Mouse (Mus musculus) layer of hippocampus, postnatal 25 days (tissue): ENCODE data around the gene Ap3b1. TPM values are rescaled to one million over a fixed set of nuclear protein-coding genes. Genes with fewer than 3 reads are reported as not detected.

Experiments used
- DNase-seq, 2 experiments: peaks; one replicate each; pipeline ENCODE4 v3.0.0; 2022; ENCODE audit warnings: mixed read lengths in 2 of 2, low spot score in 1 of 2; ENCODE audit errors: extremely low spot score in 1 of 2
- total RNA-seq, 2 experiments: library from RNA; stranded (reverse); gene quantifications; 2 replicates each; pipeline ENCODE4 v1.2.3; 2021

Gene Ap3b1
- total RNA-seq, 2 experiments from 2014 or later, result 51.4 to 57.4 TPM

DNA sequence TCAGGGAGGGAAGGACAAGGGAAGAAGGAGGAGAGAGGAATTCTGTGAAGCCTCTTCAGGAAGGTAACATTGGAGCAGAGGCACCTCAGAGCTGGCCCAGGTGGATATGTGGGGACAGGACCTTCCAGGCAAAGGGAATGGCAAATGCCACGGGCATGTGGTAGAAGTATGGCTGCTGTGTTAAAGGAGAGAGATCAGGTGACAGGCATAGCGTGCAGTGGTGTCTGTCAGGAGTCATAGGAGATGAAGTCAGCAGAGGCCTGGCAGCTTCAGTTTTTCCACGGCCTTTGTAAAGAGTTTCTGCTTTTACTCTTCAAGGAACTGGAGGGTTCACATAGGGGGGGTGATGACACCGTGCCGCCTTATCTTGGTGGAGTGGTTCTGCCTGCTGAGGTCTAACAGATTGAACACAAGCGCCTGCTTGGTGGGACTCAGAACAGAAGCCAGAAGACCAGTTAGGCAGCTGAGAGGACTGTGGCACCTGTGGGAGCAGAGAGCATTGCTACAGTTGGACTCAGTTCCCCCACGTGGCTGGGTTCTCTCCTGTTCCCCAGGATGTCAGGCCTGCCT is 166.0 kb downstream of the Ap3b1 start:
- no peak for DNase-seq

DNA sequence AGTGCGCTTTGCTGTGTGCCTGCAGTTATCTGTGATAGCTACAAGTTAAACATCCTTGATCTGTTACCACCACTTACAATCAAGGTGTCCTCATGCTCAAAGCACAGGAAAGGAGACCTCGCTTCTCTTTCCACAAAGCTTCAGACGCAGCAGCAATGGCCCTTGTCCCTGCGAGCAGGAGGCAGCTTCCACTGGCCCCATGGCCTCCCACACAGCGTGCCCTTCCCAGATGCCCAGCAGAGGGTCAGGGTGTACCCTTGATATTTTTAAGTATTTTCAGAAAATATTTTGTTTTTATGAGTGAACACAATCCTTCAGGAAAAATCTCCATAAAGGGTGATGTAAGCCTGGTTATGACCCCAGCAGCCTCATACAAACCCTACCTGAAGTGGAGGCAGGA is 170.4 kb downstream of the Ap3b1 start:
- DNase-seq, result no peak

GRCm38 (mm10) chr13:94533516-94533915 is 174.8 kb downstream of the Ap3b1 start:
- no peak for DNase-seq

- DNase-seq, result no peak
Measured at GRCm38 (mm10) chr13:94537336-94537735, 178.6 kb downstream of the Ap3b1 start.

- no peak for DNase-seq
Measured at GRCm38 (mm10) chr13:94539851-94540646, 181.3 kb downstream of the Ap3b1 start.

DNA sequence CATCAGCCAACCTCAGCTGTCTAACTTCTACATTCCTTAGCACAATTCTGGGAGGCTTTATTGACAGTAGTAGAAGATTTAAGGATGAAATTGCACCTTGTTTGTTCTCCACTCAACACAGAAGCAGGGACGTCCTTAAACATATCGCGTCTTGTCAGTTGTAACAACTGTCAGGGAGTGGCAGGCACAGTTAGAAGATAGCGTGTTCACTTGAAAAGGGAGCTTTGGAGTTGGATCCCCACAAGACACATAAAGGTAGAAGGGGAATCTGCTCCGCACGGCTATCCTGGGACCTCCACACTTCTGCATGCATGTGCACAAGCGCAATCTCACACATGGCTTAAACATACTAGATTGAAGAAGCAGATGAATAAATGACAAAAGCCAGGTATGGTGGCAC is 183.3 kb downstream of the Ap3b1 start:
- DNase-seq, result no peak

- DNase-seq, result no peak
Measured at GRCm38 (mm10) chr13:94544211-94544610, 185.5 kb downstream of the Ap3b1 start.

- DNase-seq, result no peak
Measured at GRCm38 (mm10) chr13:94545739-94546138, 187.0 kb downstream of the Ap3b1 start.

DNA sequence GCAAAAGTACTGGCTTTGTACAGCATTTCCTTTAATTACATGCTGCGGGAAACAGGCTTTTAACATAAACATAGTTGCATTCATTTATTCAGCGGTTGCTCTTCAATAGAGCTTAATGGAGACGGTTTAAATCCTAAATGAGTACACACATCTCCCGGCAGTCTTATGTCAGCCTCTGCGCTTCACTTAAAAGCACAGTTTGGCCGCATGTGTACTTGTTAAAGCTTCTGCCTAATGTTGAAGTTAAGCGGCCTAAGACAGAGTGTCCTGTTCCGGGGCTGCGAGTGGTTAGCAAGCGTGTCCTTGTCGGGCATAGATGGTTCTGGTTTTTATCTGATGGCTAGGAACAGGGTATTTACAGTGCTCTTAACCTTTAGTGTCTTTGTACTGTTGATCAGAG is 187.5 kb downstream of the Ap3b1 start:
- DNase-seq, result no peak

GRCm38 (mm10) chr13:94549580-94549979 is 190.8 kb downstream of the Ap3b1 start:
- no peak for DNase-seq

- DNase-seq, result no peak
Measured at GRCm38 (mm10) chr13:94550037-94550436, 191.3 kb downstream of the Ap3b1 start.

- peak; percentile 65 to 91 for DNase-seq
Measured at GRCm38 (mm10) chr13:94560011-94560410, 201.3 kb downstream of the Ap3b1 start.

DNA sequence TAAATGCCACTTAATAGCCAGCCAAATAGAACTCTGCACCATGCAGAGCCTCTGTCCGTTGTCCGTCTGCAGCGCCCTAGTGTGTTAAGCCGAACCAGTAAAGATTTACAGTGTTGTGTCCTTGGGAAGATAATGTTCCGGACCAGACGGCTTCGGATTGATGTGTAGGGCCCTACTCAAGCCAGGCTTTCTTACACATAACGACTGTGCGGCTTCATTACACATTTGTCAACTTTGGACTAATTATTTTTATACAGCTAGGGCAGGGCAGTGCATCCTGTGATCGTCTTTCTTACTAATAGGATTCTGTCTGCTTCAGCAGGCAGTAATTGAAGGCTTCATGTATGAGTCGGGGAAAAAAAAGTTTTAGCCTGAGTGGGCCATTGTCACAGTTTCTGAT is 202.1 kb downstream of the Ap3b1 start:
- no peak for DNase-seq

- no peak for DNase-seq
Measured at GRCm38 (mm10) chr13:94562652-94563339, 204.0 kb downstream of the Ap3b1 start.

- no peak for DNase-seq
Measured at GRCm38 (mm10) chr13:94563836-94564235, 205.1 kb downstream of the Ap3b1 start.

- DNase-seq, result no peak
Measured at GRCm38 (mm10) chr13:94564351-94564994, 205.7 kb downstream of the Ap3b1 start.

- DNase-seq, result no peak
Measured at GRCm38 (mm10) chr13:94565176-94565575, 206.4 kb downstream of the Ap3b1 start.

GRCm38 (mm10) chr13:94565616-94566015 is 206.9 kb downstream of the Ap3b1 start:
- no peak for DNase-seq

GRCm38 (mm10) chr13:94567739-94568138 is 209.0 kb downstream of the Ap3b1 start:
- no peak for DNase-seq

- no peak for DNase-seq
Measured at GRCm38 (mm10) chr13:94571001-94571400, 212.2 kb downstream of the Ap3b1 start.

- DNase-seq, result no peak
Measured at GRCm38 (mm10) chr13:94573356-94573755, 214.6 kb downstream of the Ap3b1 start.
